Mouse (Mus musculus) forebrain, embryonic 14.5 days (tissue): ENCODE data around the gene D17H6S53E. TPM values are rescaled to one million over a fixed set of nuclear protein-coding genes. Genes with fewer than 3 reads are reported as not detected.

Experiments
- ATAC-seq: fragments of 200-750 bp; cut with Nextera tagmentation; 2 replicates; pipeline ENCODE4 v1.8.0; 2017; ENCODE audit warnings: mild to moderate bottlenecking, moderate library complexity
- DNase-seq: peaks from one replicate; pipeline ENCODE4 v3.0.0-alpha.2; 2015; ENCODE audit warnings: low spot score
- H3K27ac ChIP-seq: fragments of 300-500 bp; sonication (generic); 2 replicates; pipeline ENCODE4 v1.5.1; 2014; ENCODE audit warnings: low read depth, mild to moderate bottlenecking, control low read depth, low read length, moderate library complexity
- H3K27me3 ChIP-seq: fragments of 300-500 bp; sonication (generic); replicated peaks from 2 replicates; pipeline ENCODE4 v1.6.1; 2014; ENCODE audit warnings: low read length, control low read depth, mixed read lengths; ENCODE audit not compliant: control insufficient read depth, insufficient read depth
- H3K36me3 ChIP-seq: fragments of 300-500 bp; sonication (generic); 2 replicates; pipeline ENCODE4 v1.6.1; 2014; ENCODE audit warnings: low read length, control low read depth; ENCODE audit not compliant: control insufficient read depth, insufficient read depth
- H3K4me1 ChIP-seq: fragments of 300-500 bp; sonication (generic); 2 replicates; pipeline ENCODE4 v1.6.1; 2014; ENCODE audit warnings: antibody characterized with exemption, low read length, control low read depth; ENCODE audit not compliant: control insufficient read depth, insufficient read depth
- H3K4me2 ChIP-seq: fragments of 300-500 bp; sonication (generic); 2 replicates; pipeline ENCODE4 v1.6.1; 2014; ENCODE audit warnings: mild to moderate bottlenecking, control low read depth, low read length
- H3K4me3 ChIP-seq: fragments of 300-500 bp; sonication (generic); 2 replicates; pipeline ENCODE4 v1.5.1; 2014; ENCODE audit warnings: low read depth, low read length, control low read depth
- H3K9ac ChIP-seq: fragments of 300-500 bp; sonication (generic); 2 replicates; pipeline ENCODE4 v1.6.1; 2014; ENCODE audit warnings: mild to moderate bottlenecking, low read length, control low read depth, moderate library complexity
- H3K9me3 ChIP-seq: fragments of 300-500 bp; sonication (generic); replicated peaks from 2 replicates; pipeline ENCODE4 v1.6.1; 2016; ENCODE audit warnings: low read length, control low read depth, mixed read lengths; ENCODE audit not compliant: control insufficient read depth
- WGBS: fragments of 180-500 bp; shearing (Covaris S2); extraction: QIAGEN DNeasy Blood & Tissue Kit; methylation state at CpG from one replicate; pipeline ENCODE4 v1.1.7; 2014; 5-methylcytosine and 5-hydroxymethylcytosine counted together
- polyA plus RNA-seq: library from polyadenylated mRNA; unstranded; fragments of >200 nt; fragmentation: Nextera tagmentation; extraction: Ambion mirVana; gene quantifications from 2 replicates; pipeline ENCODE4 v1.2.1, GENCODE M21; 2014

The D17H6S53E gene
- polyA plus RNA-seq, 1 experiment from 2014 or later: 5.5 TPM

- ATAC-seq: peak; percentile 95
- Histone ChIP-seq H3K9ac (peak within 1 kb of the TSS; percentile 91), H3K4me1 (peaks cover 9% of the 10 kb centered on the region), H3K36me3 (peaks cover 23% of the 10 kb centered on the region), H3K9me3 (no peaks in the 10 kb centered on the region), H3K27ac (peak within 1 kb of the TSS; percentile 89), H3K4me2 (peak within 1 kb of the TSS; percentile 93), H3K27me3 (no peaks in the 10 kb centered on the region), H3K4me3 (peak within 1 kb of the TSS; percentile 74)
- WGBS: under 1% methylated on average over 66 of the region's 66 CpGs
- DNase-seq: peak; percentile 97
These were observed 8.8 kb downstream of the D17H6S53E start, which contains the start of gene Bag6 for GRCm38 (mm10) chr17:35134801-35135590. TSS of gene Bag6 (plus strand) at chr17:35135178.

GRCm38 (mm10) chr17:35135591-35136320, 9.6 kb downstream of the D17H6S53E start:
- peak overlapping the region; percentile 89 for H3K27ac ChIP-seq
- under 1% methylated on average over 43 of the region's 43 CpGs for WGBS
- DNase-seq: no peak
- peak overlapping the region; percentile 91 for H3K9ac ChIP-seq
- no peaks in the 10 kb centered on the region for H3K9me3 ChIP-seq
- H3K4me2 ChIP-seq: peak overlapping the region; percentile 93
- peaks cover 9% of the 10 kb centered on the region for H3K4me1 ChIP-seq
- peak; percentile 59 for ATAC-seq
- peak overlapping the region; percentile 74 for H3K4me3 ChIP-seq
- H3K36me3 ChIP-seq: peaks cover 26% of the 10 kb centered on the region
- H3K27me3 ChIP-seq: no peaks in the 10 kb centered on the region

- ATAC-seq: no peak
- WGBS: 86% methylated on average over 3 of the region's 3 CpGs
These were observed 13.1 kb downstream of the D17H6S53E start for GRCm38 (mm10) chr17:35139269-35139668.

GRCm38 (mm10) chr17:35140490-35140996, 14.4 kb downstream of the D17H6S53E start:
- H3K27ac ChIP-seq: no peak overlapping the region
- H3K36me3 ChIP-seq: peaks cover 74% of the 10 kb centered on the region
- H3K4me1 ChIP-seq: peaks cover 9% of the 10 kb centered on the region
- no peak for DNase-seq
- ATAC-seq: no peak
- no peak overlapping the region for H3K4me3 ChIP-seq
- H3K9me3 ChIP-seq: no peaks in the 10 kb centered on the region
- H3K4me2 ChIP-seq: no peak overlapping the region
- H3K27me3 ChIP-seq: no peaks in the 10 kb centered on the region
- WGBS: 81% methylated on average over 16 of the region's 16 CpGs
- H3K9ac ChIP-seq: no peak overlapping the region

More at GRCm38 (mm10) chr17:35139269-35139668, 13.1 kb downstream of the D17H6S53E start:
- H3K4me2 ChIP-seq: no peak overlapping the region
- no peak overlapping the region for H3K27ac ChIP-seq
- H3K9ac ChIP-seq: no peak overlapping the region
- no peaks in the 10 kb centered on the region for H3K9me3 ChIP-seq
- H3K36me3 ChIP-seq: peaks cover 62% of the 10 kb centered on the region
- DNase-seq: no peak
- H3K4me1 ChIP-seq: peaks cover 9% of the 10 kb centered on the region
- no peak overlapping the region for H3K4me3 ChIP-seq
- no peaks in the 10 kb centered on the region for H3K27me3 ChIP-seq

GRCm38 (mm10) chr17:35141971-35142370, 15.8 kb downstream of the D17H6S53E start:
- Histone ChIP-seq H3K27me3 (no peaks in the 10 kb centered on the region), H3K36me3 (peaks cover 89% of the 10 kb centered on the region), H3K4me2 (no peak overlapping the region), H3K4me3 (no peak overlapping the region), H3K4me1 (peaks cover 4% of the 10 kb centered on the region; the same call in 1 of the 2 replicates), H3K9me3 (no peaks in the 10 kb centered on the region), H3K9ac (no peak overlapping the region), H3K27ac (no peak overlapping the region)
- DNase-seq: no peak
- WGBS: 92% methylated on average over 6 of the region's 6 CpGs
- ATAC-seq: no peak

- no peak overlapping the region for H3K27ac ChIP-seq
- H3K4me3 ChIP-seq: no peak overlapping the region
- H3K36me3 ChIP-seq: peaks cover 100% of the 10 kb centered on the region
- no peak for ATAC-seq
- H3K9ac ChIP-seq: no peak overlapping the region
- H3K27me3 ChIP-seq: no peaks in the 10 kb centered on the region
- H3K9me3 ChIP-seq: no peaks in the 10 kb centered on the region
- DNase-seq: no peak
- no peak overlapping the region for H3K4me2 ChIP-seq
- no peaks in the 10 kb centered on the region for H3K4me1 ChIP-seq
- WGBS: 88% methylated on average over 5 of the region's 5 CpGs
These were observed 20.0 kb downstream of the D17H6S53E start for GRCm38 (mm10) chr17:35146139-35146538.

- Histone ChIP-seq H3K36me3 (peaks cover 100% of the 10 kb centered on the region), H3K4me2 (no peak overlapping the region), H3K9me3 (no peaks in the 10 kb centered on the region), H3K27me3 (no peaks in the 10 kb centered on the region), H3K9ac (no peak overlapping the region), H3K4me3 (no peak overlapping the region), H3K27ac (no peak overlapping the region), H3K4me1 (no peaks in the 10 kb centered on the region)
- no peak for DNase-seq
- 57% methylated on average over 3 of the region's 3 CpGs for WGBS
- ATAC-seq: no peak
These were observed 21.2 kb downstream of the D17H6S53E start for GRCm38 (mm10) chr17:35147348-35147747.

GRCm38 (mm10) chr17:35147922-35148639, 21.9 kb downstream of the D17H6S53E start:
- no peak overlapping the region for H3K27ac ChIP-seq

More at GRCm38 (mm10) chr17:35147922-35148639, 21.9 kb downstream of the D17H6S53E start:
- WGBS: 70% methylated on average over 5 of the region's 5 CpGs
- ATAC-seq (no peak), DNase-seq (no peak)
- peaks cover 100% of the 10 kb centered on the region for H3K36me3 ChIP-seq
- H3K4me2 ChIP-seq: no peak overlapping the region
- no peaks in the 10 kb centered on the region for H3K4me1 ChIP-seq
- no peak overlapping the region for H3K4me3 ChIP-seq
- H3K27me3 ChIP-seq: no peaks in the 10 kb centered on the region
- no peak overlapping the region for H3K9ac ChIP-seq
- H3K9me3 ChIP-seq: no peaks in the 10 kb centered on the region
